Mouse (Mus musculus) midbrain, embryonic 11.5 days (tissue): Measurements from ENCODE around the gene Lig3. TPM values are rescaled to one million over a fixed set of nuclear protein-coding genes. Genes with fewer than 3 reads are reported as not detected.
A peak's percentile ranks its signal among the peaks of the same experiment; 100 is the strongest.

Source experiments
- ATAC-seq: fragments of 200-750 bp; cut with Nextera tagmentation; 2 replicates; pipeline ENCODE4 v1.8.0; 2017; ENCODE audit warnings: moderate TSS enrichment, moderate library complexity; ENCODE audit not compliant: low FRiP score
- DNase-seq: peaks from one replicate; pipeline ENCODE4 v3.0.0; 2015; ENCODE audit warnings: low spot score; ENCODE audit errors: missing footprints
- H3K27ac ChIP-seq: fragments of 300-500 bp; sonication (generic); 2 replicates; pipeline ENCODE4 v1.5.1; 2014; ENCODE audit warnings: low read depth, low read length
- H3K27me3 ChIP-seq: fragments of 300-500 bp; sonication (generic); 2 replicates; pipeline ENCODE4 v1.6.1; 2014; ENCODE audit warnings: mild to moderate bottlenecking, low read length, moderate library complexity, mixed read lengths; ENCODE audit not compliant: control insufficient read depth, insufficient read depth
- H3K36me3 ChIP-seq: fragments of 300-500 bp; sonication (generic); 2 replicates; pipeline ENCODE4 v1.6.1; 2014; ENCODE audit warnings: mild to moderate bottlenecking, low read length, moderate library complexity, mixed read lengths; ENCODE audit not compliant: control insufficient read depth, insufficient read depth
- H3K4me1 ChIP-seq: fragments of 300-500 bp; sonication (generic); 2 replicates; pipeline ENCODE4 v1.6.1; 2014; ENCODE audit warnings: low read length; ENCODE audit not compliant: control insufficient read depth, insufficient read depth
- H3K4me2 ChIP-seq: fragments of 300-500 bp; sonication (generic); 2 replicates; pipeline ENCODE4 v1.6.1; 2014; ENCODE audit warnings: mild to moderate bottlenecking, moderate library complexity
- H3K4me3 ChIP-seq: fragments of 300-500 bp; sonication (generic); 2 replicates; pipeline ENCODE4 v1.5.1; 2014; ENCODE audit warnings: low read depth, low read length
- H3K9ac ChIP-seq: fragments of 300-500 bp; sonication (generic); 2 replicates; pipeline ENCODE4 v1.6.1; 2014; ENCODE audit warnings: low read length
- H3K9me3 ChIP-seq: fragments of 300-500 bp; sonication (generic); 2 replicates; pipeline ENCODE4 v1.6.1; 2016; ENCODE audit warnings: low read length; ENCODE audit not compliant: control insufficient read depth
- WGBS: fragments of 180-500 bp; shearing (Covaris S2); extraction: QIAGEN DNeasy Blood & Tissue Kit; methylation state at CpG from one replicate; pipeline ENCODE4 v1.1.7; 2014; 5-methylcytosine and 5-hydroxymethylcytosine counted together
- polyA plus RNA-seq: library from polyadenylated mRNA; unstranded; fragments of >200 nt; fragmentation: Nextera tagmentation; extraction: Ambion mirVana; gene quantifications from 2 replicates; pipeline ENCODE4 v1.2.1, GENCODE M21; 2014

Gene Lig3
- polyA plus RNA-seq, 1 experiment from 2014 or later, result 48.2 TPM

GRCm38 (mm10) chr11:82837848-82838247, 56.9 kb downstream of the Lig3 start:
- Histone ChIP-seq H3K36me3 (no peaks in the 10 kb centered on the region), H3K4me2 (no peak overlapping the region), H3K27ac (no peak overlapping the region)

GRCm38 (mm10) chr11:82838511-82838910, 57.6 kb downstream of the Lig3 start:
- DNase-seq (peak; percentile 89), ATAC-seq (no peak)
- no peaks in the 10 kb centered on the region for H3K27me3 ChIP-seq
- 30% methylated on average over 5 of the region's 5 CpGs for WGBS
- peaks cover 10% of the 10 kb centered on the region for H3K4me1 ChIP-seq
- no peaks in the 10 kb centered on the region for H3K36me3 ChIP-seq
- no peaks in the 10 kb centered on the region for H3K9me3 ChIP-seq
- no peak overlapping the region for H3K27ac ChIP-seq
- no peak overlapping the region for H3K4me3 ChIP-seq
- H3K9ac ChIP-seq, result no peak overlapping the region
- H3K4me2 ChIP-seq, result no peak overlapping the region

More at GRCm38 (mm10) chr11:82837848-82838247, 56.9 kb downstream of the Lig3 start:
- no peak overlapping the region for H3K4me3 ChIP-seq
- no peak for ATAC-seq
- no peaks in the 10 kb centered on the region for H3K27me3 ChIP-seq
- WGBS, result 19% methylated on average over 7 of the region's 7 CpGs
- peaks cover 10% of the 10 kb centered on the region for H3K4me1 ChIP-seq
- no peak overlapping the region for H3K9ac ChIP-seq
- H3K9me3 ChIP-seq, result no peaks in the 10 kb centered on the region
- DNase-seq, result peak; percentile 86

- WGBS, result 73% methylated on average over 11 of the region's 11 CpGs
- Histone ChIP-seq H3K9me3 (no peaks in the 10 kb centered on the region), H3K4me3 (no peak overlapping the region), H3K27me3 (no peaks in the 10 kb centered on the region), H3K4me2 (no peak overlapping the region), H3K9ac (no peak overlapping the region), H3K36me3 (no peaks in the 10 kb centered on the region), H3K4me1 (peaks cover 5% of the 10 kb centered on the region; the same call in 1 of the 2 replicates), H3K27ac (no peak overlapping the region)
- DNase-seq (peak; percentile 74), ATAC-seq (no peak)
These were observed 64.0 kb downstream of the Lig3 start for GRCm38 (mm10) chr11:82844771-82845414.

GRCm38 (mm10) chr11:82845415-82846078, 64.6 kb downstream of the Lig3 start:
- H3K4me1 ChIP-seq, result peaks cover 5% of the 10 kb centered on the region; the same call in 1 of the 2 replicates
- H3K9me3 ChIP-seq, result no peaks in the 10 kb centered on the region
- DNase-seq (peak; percentile 89), ATAC-seq (peak; percentile 74)
- 28% methylated on average over 16 of the region's 16 CpGs for WGBS
- no peaks in the 10 kb centered on the region for H3K27me3 ChIP-seq
- no peak overlapping the region for H3K4me3 ChIP-seq
- H3K4me2 ChIP-seq, result 0 out of 2 replicates have a peak overlapping the region, but pooled peaks have one; percentile 4
- H3K9ac ChIP-seq, result 0 out of 2 replicates have a peak overlapping the region, but pooled peaks have one; percentile 39
- H3K27ac ChIP-seq, result no peak overlapping the region
- no peaks in the 10 kb centered on the region for H3K36me3 ChIP-seq

- H3K36me3 ChIP-seq, result no peaks in the 10 kb centered on the region
- H3K9me3 ChIP-seq, result no peaks in the 10 kb centered on the region
- peaks cover 5% of the 10 kb centered on the region; the same call in 1 of the 2 replicates for H3K4me1 ChIP-seq
- no peak overlapping the region for H3K27ac ChIP-seq
- no peak overlapping the region for H3K4me3 ChIP-seq
- no peaks in the 10 kb centered on the region for H3K27me3 ChIP-seq
- H3K4me2 ChIP-seq, result 0 out of 2 replicates have a peak overlapping the region, but pooled peaks have one; percentile 4
- no peak for ATAC-seq
- DNase-seq, result peak; percentile 86
- H3K9ac ChIP-seq, result no peak overlapping the region
- 20% methylated on average over 4 of the region's 4 CpGs for WGBS
These were observed 65.2 kb downstream of the Lig3 start for GRCm38 (mm10) chr11:82846079-82846436.

- DNase-seq, result peak; percentile 81
- WGBS, result 70% methylated on average over 3 of the region's 3 CpGs
- peaks cover 5% of the 10 kb centered on the region; the same call in 1 of the 2 replicates for H3K4me1 ChIP-seq
- no peak overlapping the region for H3K4me2 ChIP-seq
- H3K36me3 ChIP-seq, result no peaks in the 10 kb centered on the region
- no peak overlapping the region for H3K9ac ChIP-seq
- H3K27me3 ChIP-seq, result no peaks in the 10 kb centered on the region
- H3K27ac ChIP-seq, result no peak overlapping the region
- no peaks in the 10 kb centered on the region for H3K9me3 ChIP-seq
- no peak overlapping the region for H3K4me3 ChIP-seq
- ATAC-seq, result no peak
These were observed 66.0 kb downstream of the Lig3 start for GRCm38 (mm10) chr11:82846938-82847337.

- DNase-seq, result peak; percentile 73
- Histone ChIP-seq H3K36me3 (no peaks in the 10 kb centered on the region), H3K4me3 (no peak overlapping the region), H3K9ac (no peak overlapping the region), H3K4me1 (peaks cover 5% of the 10 kb centered on the region; the same call in 1 of the 2 replicates), H3K27ac (no peak overlapping the region), H3K4me2 (no peak overlapping the region), H3K9me3 (no peaks in the 10 kb centered on the region), H3K27me3 (no peaks in the 10 kb centered on the region)
- 28% methylated on average over 6 of the region's 6 CpGs for WGBS
- no peak for ATAC-seq
These were observed 66.7 kb downstream of the Lig3 start for GRCm38 (mm10) chr11:82847571-82848000.

GRCm38 (mm10) chr11:82850259-82850658, 69.4 kb downstream of the Lig3 start:
- no peak for ATAC-seq
- peaks cover 5% of the 10 kb centered on the region; the same call in 1 of the 2 replicates for H3K4me1 ChIP-seq
- no peaks in the 10 kb centered on the region for H3K27me3 ChIP-seq
- no peak overlapping the region for H3K4me2 ChIP-seq
- no peak overlapping the region for H3K27ac ChIP-seq
- H3K9me3 ChIP-seq, result no peaks in the 10 kb centered on the region
- DNase-seq, result no peak
- H3K36me3 ChIP-seq, result no peaks in the 10 kb centered on the region
- H3K4me3 ChIP-seq, result no peak overlapping the region
- WGBS, result 75% methylated on average over 5 of the region's 5 CpGs
- no peak overlapping the region for H3K9ac ChIP-seq

GRCm38 (mm10) chr11:82852115-82852514, 71.2 kb downstream of the Lig3 start:
- no peak for DNase-seq
- WGBS, result 89% methylated on average over 11 of the region's 11 CpGs
- H3K4me2 ChIP-seq, result no peak overlapping the region

More at GRCm38 (mm10) chr11:82852115-82852514, 71.2 kb downstream of the Lig3 start:
- Histone ChIP-seq H3K36me3 (no peaks in the 10 kb centered on the region), H3K27ac (no peak overlapping the region), H3K27me3 (no peaks in the 10 kb centered on the region), H3K4me3 (no peak overlapping the region), H3K4me1 (0 out of 2 replicates have a peak, but pooled peaks cover 2% of the 10 kb centered on the region), H3K9ac (no peak overlapping the region), H3K9me3 (no peaks in the 10 kb centered on the region)
- ATAC-seq, result no peak
